Mouse (Mus musculus) lung, embryonic 14.5 days (tissue): ENCODE data around the gene Slc25a20. TPM values are rescaled to one million over a fixed set of nuclear protein-coding genes. Genes with fewer than 3 reads are reported as not detected.
A peak's percentile ranks its signal among the peaks of the same experiment; 100 is the strongest.

Experiments used
- ATAC-seq: fragments of 200-750 bp; cut with Nextera tagmentation; 2 replicates; pipeline ENCODE4 v1.8.0; 2017; ENCODE audit warnings: mild to moderate bottlenecking, moderate TSS enrichment, moderate library complexity; ENCODE audit not compliant: insufficient read depth
- DNase-seq: peaks from one replicate; pipeline ENCODE4 v3.0.0-alpha.2; 2015
- H3K27ac ChIP-seq: fragments of 300-500 bp; sonication (generic); 2 replicates; pipeline ENCODE4 v1.5.1; 2014; ENCODE audit warnings: low read depth, mild to moderate bottlenecking, moderate library complexity
- H3K27me3 ChIP-seq: fragments of 300-500 bp; sonication (generic); 2 replicates; pipeline ENCODE4 v1.6.1; 2014; ENCODE audit warnings: low read length, control low read depth; ENCODE audit not compliant: insufficient read depth
- H3K36me3 ChIP-seq: fragments of 300-500 bp; sonication (generic); 2 replicates; pipeline ENCODE4 v1.6.1; 2014; ENCODE audit warnings: control low read depth; ENCODE audit not compliant: insufficient read depth
- H3K4me1 ChIP-seq: fragments of 300-500 bp; sonication (generic); 2 replicates; pipeline ENCODE4 v1.6.1; 2014; ENCODE audit warnings: antibody characterized with exemption, control low read depth; ENCODE audit not compliant: insufficient read depth
- H3K4me2 ChIP-seq: fragments of 300-500 bp; sonication (generic); 2 replicates; pipeline ENCODE4 v1.6.1; 2014; ENCODE audit warnings: mild to moderate bottlenecking
- H3K4me3 ChIP-seq: fragments of 300-500 bp; sonication (generic); 2 replicates; pipeline ENCODE4 v1.5.1; 2014; ENCODE audit warnings: low read depth, low read length
- H3K9ac ChIP-seq: fragments of 300-500 bp; sonication (generic); 2 replicates; pipeline ENCODE4 v1.6.1; 2014
- H3K9me3 ChIP-seq: fragments of 300-500 bp; sonication (generic); 2 replicates; pipeline ENCODE4 v1.6.1; 2016; ENCODE audit warnings: low read depth, low read length, control low read depth
- CTCF ChIP-seq: IDR thresholded peaks from 2 replicates; pipeline ENCODE4 v1.5.1; 2016; ENCODE audit warnings: antibody characterized with exemption, low read depth
- WGBS: fragments of 180-500 bp; shearing (Covaris S2); extraction: QIAGEN DNeasy Blood & Tissue Kit; methylation state at CpG from one replicate; pipeline ENCODE4 v1.1.7; 2014; 5-methylcytosine and 5-hydroxymethylcytosine counted together
- microRNA-seq: library from miRNA; unstranded; fragments of <30 nt; microRNA quantifications from one replicate; pipeline ENCODE4, GENCODE M21; 2016; ENCODE audit warnings: borderline number of aligned reads
- polyA plus RNA-seq: library from polyadenylated mRNA; unstranded; fragments of >200 nt; fragmentation: Nextera tagmentation; extraction: Ambion mirVana; gene quantifications from 2 replicates; pipeline ENCODE4 v1.2.1, GENCODE M21; 2014

Slc25a20 gene
- polyA plus RNA-seq, 1 experiment from 2014 or later, result 27.6 TPM

DNA sequence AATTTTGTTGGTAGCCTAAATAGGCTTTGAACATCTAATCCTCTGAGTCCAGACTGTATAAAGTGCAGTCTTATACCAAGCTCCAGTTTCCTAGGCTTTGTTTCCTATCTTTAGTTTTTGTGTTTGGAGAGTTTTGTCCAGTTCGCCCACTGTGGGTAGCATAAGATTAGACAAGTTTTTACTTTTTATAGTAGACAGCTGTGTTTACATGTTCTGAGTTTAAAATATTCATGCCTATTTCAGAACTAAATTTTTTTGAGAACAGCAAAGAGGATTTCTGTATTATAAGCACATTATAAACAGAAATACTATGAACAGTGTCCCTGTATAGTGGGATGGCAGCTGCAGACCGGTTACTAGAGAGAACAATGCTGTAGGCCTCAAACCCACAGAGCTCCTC lies 45.3 kb downstream of the Slc25a20 start:
- no peak overlapping the region for H3K4me2 ChIP-seq
- H3K27ac ChIP-seq, result no peak overlapping the region
- no peaks in the 10 kb centered on the region for H3K4me1 ChIP-seq
- H3K9me3 ChIP-seq, result no peaks in the 10 kb centered on the region
- no peak for TF ChIP-seq CTCF
- H3K36me3 ChIP-seq, result no peaks in the 10 kb centered on the region
- 83% methylated on average over 2 of the region's 2 CpGs for WGBS
- no peak for DNase-seq
- no peaks in the 10 kb centered on the region for H3K27me3 ChIP-seq
- ATAC-seq, result no peak
- no peak overlapping the region for H3K4me3 ChIP-seq
- no peak overlapping the region for H3K9ac ChIP-seq

DNA sequence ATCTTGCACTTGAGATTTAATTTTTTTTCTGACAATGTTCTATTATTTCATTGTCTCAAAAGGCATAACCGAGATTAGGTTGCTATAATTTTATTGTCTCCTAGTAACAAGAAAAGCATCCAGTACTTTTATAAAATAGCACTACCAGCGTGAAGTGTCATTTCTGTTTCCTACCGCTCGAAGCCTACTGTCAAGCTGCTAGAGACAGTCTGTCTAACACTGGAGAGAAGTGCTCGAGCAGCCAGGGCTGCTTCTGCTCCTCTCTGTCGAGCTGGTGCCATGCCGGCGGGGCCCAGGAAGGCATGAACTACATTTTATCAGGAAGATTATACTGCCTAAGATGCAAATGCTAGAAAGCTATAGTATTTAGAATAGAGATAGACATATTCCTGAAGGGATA lies 46.9 kb downstream of the Slc25a20 start:
- no peak overlapping the region for H3K27ac ChIP-seq
- H3K9me3 ChIP-seq, result no peaks in the 10 kb centered on the region
- H3K4me2 ChIP-seq, result no peak overlapping the region
- no peak overlapping the region for H3K9ac ChIP-seq
- TF ChIP-seq CTCF, result no peak
- ATAC-seq (no peak), DNase-seq (no peak)
- H3K4me3 ChIP-seq, result no peak overlapping the region
- H3K27me3 ChIP-seq, result no peaks in the 10 kb centered on the region
- H3K36me3 ChIP-seq, result no peaks in the 10 kb centered on the region
- 91% methylated on average over 8 of the region's 8 CpGs for WGBS
- H3K4me1 ChIP-seq, result no peaks in the 10 kb centered on the region

DNA sequence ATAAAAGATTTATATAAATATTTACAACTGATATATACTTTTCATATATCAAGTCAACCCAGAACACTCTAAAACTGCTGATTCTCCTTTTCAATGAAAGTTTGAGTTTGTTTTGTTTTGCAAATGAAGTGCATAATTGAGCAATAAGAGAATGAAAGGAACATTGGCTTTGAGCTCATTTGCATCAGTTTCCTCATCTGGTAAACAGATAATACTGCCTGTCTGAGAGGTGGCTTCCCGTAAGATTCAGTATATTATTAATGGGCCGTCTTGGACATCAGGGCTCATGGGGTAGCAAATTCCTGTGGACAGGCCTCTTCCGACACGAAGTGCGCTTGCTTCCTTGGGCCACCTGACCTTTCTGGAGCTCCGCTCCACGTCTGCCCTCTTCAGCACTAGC lies 48.9 kb downstream of the Slc25a20 start:
- ATAC-seq, result no peak
- WGBS, result 67% methylated on average over 7 of the region's 7 CpGs
- TF ChIP-seq CTCF, result no peak

DNA sequence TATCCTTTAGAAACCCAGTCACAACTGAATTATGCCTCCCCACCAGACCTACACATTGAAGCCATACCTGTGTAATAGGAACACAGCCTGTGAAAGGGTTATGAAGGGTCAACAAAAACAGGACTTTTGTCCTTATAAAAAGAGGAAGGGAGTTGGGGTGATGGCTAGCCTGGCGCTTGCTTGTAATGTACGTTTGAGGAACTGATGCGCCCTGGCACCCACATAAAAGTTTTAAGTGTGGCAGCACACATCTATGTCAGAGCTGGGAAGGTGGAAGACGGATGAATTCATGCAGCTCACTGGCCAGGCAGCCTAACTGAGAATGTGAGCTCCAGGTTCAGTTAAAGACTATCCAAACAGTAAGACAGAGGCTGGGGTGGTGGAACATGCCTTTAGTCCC lies 54.3 kb downstream of the Slc25a20 start:
- H3K9me3 ChIP-seq, result no peaks in the 10 kb centered on the region
- TF ChIP-seq CTCF, result no peak
- H3K4me3 ChIP-seq, result no peak overlapping the region
- no peak for ATAC-seq
- H3K27me3 ChIP-seq, result no peaks in the 10 kb centered on the region
- peaks cover 15% of the 10 kb centered on the region for H3K36me3 ChIP-seq
- no peak overlapping the region for H3K4me2 ChIP-seq
- no peaks in the 10 kb centered on the region for H3K4me1 ChIP-seq
- 86% methylated on average over 4 of the region's 4 CpGs for whole genome bisulfite sequencing
- no peak overlapping the region for H3K9ac ChIP-seq
- H3K27ac ChIP-seq, result no peak overlapping the region
- DNase-seq, result no peak

More for the DNA sequence above, 48.9 kb downstream of the Slc25a20 start:
- Histone ChIP-seq H3K4me1 (no peaks in the 10 kb centered on the region), H3K9ac (no peak overlapping the region), H3K4me2 (no peak overlapping the region), H3K4me3 (no peak overlapping the region), H3K36me3 (no peaks in the 10 kb centered on the region), H3K27me3 (no peaks in the 10 kb centered on the region), H3K9me3 (no peaks in the 10 kb centered on the region), H3K27ac (no peak overlapping the region)
- DNase-seq, result no peak

DNA sequence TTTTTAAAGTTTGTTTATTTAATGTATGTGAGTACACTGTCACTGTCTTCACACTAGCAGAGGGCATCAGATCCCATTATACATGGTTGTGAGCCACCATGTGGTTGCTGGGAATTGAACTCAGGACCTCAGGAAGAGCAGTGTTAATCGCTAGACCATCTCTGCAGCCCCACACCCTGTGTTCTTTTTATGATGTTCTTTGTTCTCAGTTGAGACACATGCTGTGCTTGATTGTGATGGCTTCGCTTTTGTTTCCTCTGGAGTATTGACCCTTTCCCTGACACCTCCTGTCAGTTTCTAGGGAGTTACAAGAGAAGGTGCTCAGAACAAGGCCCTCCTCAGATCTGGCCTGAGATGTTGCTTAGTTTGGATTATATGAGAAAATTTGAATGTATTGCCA lies 61.9 kb downstream of the Slc25a20 start:
- H3K9ac ChIP-seq, result no peak overlapping the region
- no peaks in the 10 kb centered on the region for H3K27me3 ChIP-seq
- H3K4me1 ChIP-seq, result no peaks in the 10 kb centered on the region
- no peak overlapping the region for H3K4me3 ChIP-seq
- ATAC-seq (no peak), DNase-seq (no peak)
- 72% methylated on average over 2 of the region's 2 CpGs for WGBS
- H3K9me3 ChIP-seq, result no peaks in the 10 kb centered on the region
- no peak overlapping the region for H3K4me2 ChIP-seq
- H3K27ac ChIP-seq, result no peak overlapping the region
- no peak for TF ChIP-seq CTCF
- H3K36me3 ChIP-seq, result peaks cover 32% of the 10 kb centered on the region

DNA sequence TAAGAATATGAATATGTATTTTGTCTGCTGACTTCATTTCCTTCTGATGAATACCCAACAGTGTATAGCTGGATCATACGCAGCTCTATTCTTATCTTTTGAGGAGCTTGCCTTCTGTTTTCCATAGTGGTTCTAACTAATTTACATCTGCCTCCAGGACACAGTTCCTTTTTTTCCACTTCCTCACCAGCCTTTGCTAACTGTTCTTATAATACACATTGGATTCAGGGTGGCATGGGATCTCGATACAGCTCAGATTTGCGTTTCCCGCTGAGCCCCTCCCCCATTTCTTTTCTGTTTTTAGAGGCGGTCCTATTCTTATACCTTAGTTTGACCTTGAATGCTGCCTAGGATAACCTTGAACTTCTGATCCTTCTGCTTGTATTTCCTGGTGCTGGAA lies 64.2 kb downstream of the Slc25a20 start:
- ATAC-seq (no peak), DNase-seq (no peak)
- H3K9ac ChIP-seq, result no peak overlapping the region
- H3K4me1 ChIP-seq, result no peaks in the 10 kb centered on the region
- H3K36me3 ChIP-seq, result peaks cover 27% of the 10 kb centered on the region; the same call in 1 of the 2 replicates
- no peaks in the 10 kb centered on the region for H3K9me3 ChIP-seq
- no peak overlapping the region for H3K4me2 ChIP-seq
- WGBS, result 92% methylated on average over 5 of the region's 5 CpGs
- H3K4me3 ChIP-seq, result no peak overlapping the region
- no peak for TF ChIP-seq CTCF
- H3K27ac ChIP-seq, result no peak overlapping the region
- no peaks in the 10 kb centered on the region for H3K27me3 ChIP-seq

DNA sequence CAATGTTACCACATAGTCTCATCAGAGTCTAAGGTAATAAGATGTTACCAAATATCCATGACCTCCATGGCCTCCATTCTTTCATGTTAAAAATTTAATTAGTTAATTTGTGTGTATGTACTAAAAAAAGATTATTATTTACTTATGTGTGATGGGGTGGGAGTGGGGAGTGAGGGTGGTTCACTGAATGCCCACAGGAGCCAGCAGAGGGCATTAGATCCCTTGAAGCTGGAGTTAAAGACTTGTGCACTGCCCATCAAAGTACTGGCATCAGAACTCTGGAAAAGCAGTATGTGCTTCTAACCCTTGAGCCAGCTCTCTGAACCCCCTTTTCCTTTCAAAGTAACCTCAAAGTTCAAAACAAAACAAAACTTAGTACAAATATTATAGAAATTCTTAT lies 67.2 kb downstream of the Slc25a20 start:
- no peak for ATAC-seq
- peaks cover 26% of the 10 kb centered on the region for H3K36me3 ChIP-seq
- H3K4me2 ChIP-seq, result no peak overlapping the region
- H3K4me1 ChIP-seq, result no peaks in the 10 kb centered on the region
- H3K27me3 ChIP-seq, result no peaks in the 10 kb centered on the region
- H3K27ac ChIP-seq, result no peak overlapping the region
- H3K9me3 ChIP-seq, result no peaks in the 10 kb centered on the region
- H3K9ac ChIP-seq, result no peak overlapping the region
- peak; percentile 12 for DNase-seq
- TF ChIP-seq CTCF, result peak; percentile 23; the same call in 1 of the 2 replicates
- H3K4me3 ChIP-seq, result no peak overlapping the region

DNA sequence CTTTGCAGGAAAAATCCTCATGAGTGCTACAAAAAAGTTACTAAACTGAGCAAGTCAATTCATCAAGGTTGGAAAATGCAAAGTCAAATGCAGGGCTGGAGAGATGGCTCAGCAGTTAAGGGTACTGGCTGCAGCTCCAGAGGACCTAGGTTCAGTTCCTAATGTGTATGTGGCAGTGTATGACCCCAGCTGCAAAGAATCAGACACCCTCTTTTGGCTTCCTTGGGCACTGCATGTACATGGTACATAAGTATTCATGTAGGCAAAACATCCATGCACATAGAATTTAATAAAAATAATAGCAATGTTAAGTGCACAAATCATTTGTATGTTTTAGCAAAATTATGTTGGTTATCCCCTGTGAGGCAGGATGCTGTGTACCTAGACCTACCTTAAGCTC lies 70.6 kb downstream of the Slc25a20 start:
- Histone ChIP-seq H3K9me3 (no peaks in the 10 kb centered on the region), H3K36me3 (peaks cover 28% of the 10 kb centered on the region), H3K4me1 (no peaks in the 10 kb centered on the region), H3K27ac (no peak overlapping the region), H3K9ac (no peak overlapping the region), H3K27me3 (no peaks in the 10 kb centered on the region), H3K4me3 (no peak overlapping the region), H3K4me2 (no peak overlapping the region)
- ATAC-seq (no peak), DNase-seq (peak; percentile 43)
- 0 out of 2 replicates have a peak, but pooled peaks have one; percentile 30 for TF ChIP-seq CTCF

Small RNA genes lying within 50 kb of the gene (microRNA-seq; reads per million reads assigned to microRNA genes)
- not detected for gene Gm26298

Other genes with a start within 250 kb of the Slc25a20 start
- gene Ccdc36, start 233.6 kb upstream of the Slc25a20 start, polyA plus RNA-seq, result 3.0 and 4.1 TPM in 2 replicates
- not detected in 2 replicates for gene BC048562, start 225.6 kb upstream of the Slc25a20 start, polyA plus RNA-seq
- 46.7 and 46.9 TPM in 2 replicates for gene Ccdc71, start 201.6 kb upstream of the Slc25a20 start, polyA plus RNA-seq
- 46.4 and 46.7 TPM in 2 replicates for gene Klhdc8b, start 200.5 kb upstream of the Slc25a20 start, polyA plus RNA-seq
- 47.9 and 48.6 TPM in 2 replicates for gene Lamb2, start 182.4 kb upstream of the Slc25a20 start, polyA plus RNA-seq
- gene Usp19, start 171.5 kb upstream of the Slc25a20 start, polyA plus RNA-seq, result 56.9 and 63.3 TPM in 2 replicates
- 97.1 and 97.7 TPM in 2 replicates for gene Qars, start 154.4 kb upstream of the Slc25a20 start, polyA plus RNA-seq
- gene Qrich1, start 145.3 kb upstream of the Slc25a20 start, polyA plus RNA-seq, result 139 and 145 TPM in 2 replicates
- 199 and 202 TPM in 2 replicates for gene Impdh2, start 101.8 kb upstream of the Slc25a20 start, polyA plus RNA-seq
- 39.7 and 46.9 TPM in 2 replicates for gene Ndufaf3, start 94.7 kb upstream of the Slc25a20 start, polyA plus RNA-seq
- 112 and 127 TPM in 2 replicates for gene Dalrd3, start 92.2 kb upstream of the Slc25a20 start, polyA plus RNA-seq
- 106 and 117 TPM in 2 replicates for gene Wdr6, start 83.3 kb upstream of the Slc25a20 start, polyA plus RNA-seq
- gene P4htm, start 64.4 kb upstream of the Slc25a20 start, polyA plus RNA-seq, result 5.7 and 6.1 TPM in 2 replicates
- 41.6 and 44.9 TPM in 2 replicates for gene Arih2, start 12.7 kb upstream of the Slc25a20 start, polyA plus RNA-seq
- 35.0 and 38.1 TPM in 2 replicates for gene Prkar2a, start 27.2 kb downstream of the Slc25a20 start, polyA plus RNA-seq
- gene Ip6k2, start 121.7 kb downstream of the Slc25a20 start, polyA plus RNA-seq, result 88.1 and 90.4 TPM in 2 replicates
- 11.3 and 14.4 TPM in 2 replicates for gene Nckipsd, start 146.3 kb downstream of the Slc25a20 start, polyA plus RNA-seq
- gene Celsr3, start 164.2 kb downstream of the Slc25a20 start, polyA plus RNA-seq, result 0.14 and 0.17 TPM in 2 replicates
- 10.7 and 12.0 TPM in 2 replicates for gene Slc26a6, start 191.2 kb downstream of the Slc25a20 start, polyA plus RNA-seq